Mouse (Mus musculus) spleen, adult 2 months (tissue): Measurements from ENCODE around the gene Sult5a1.

Experiments used
- CTCF ChIP-seq: fragments of 200-500 bp; IDR thresholded peaks from 2 replicates; pipeline ENCODE4 v1.5.1; 2011; ENCODE audit warnings: mild to moderate bottlenecking, inconsistent platforms; ENCODE audit not compliant: insufficient read depth, insufficient read length, insufficient replicate concordance; ENCODE audit errors: extremely low read depth
- POLR2A ChIP-seq: fragments of 200-500 bp; IDR thresholded peaks from 2 replicates; pipeline ENCODE4 v1.6.1; 2011; ENCODE audit warnings: low read depth, low read length, inconsistent platforms

- TF ChIP-seq CTCF (no peak), POLR2A (no peak)
Observed at GRCm38 (mm10) chr8:123103285-123103684, 54.8 kb downstream of the Sult5a1 start.
